8 mouse cellular contexts compared by ENCODE assay signal in genomic region chr19:45748691-45749242, GRCm38 (mm10). TPM values are rescaled to one million over a fixed set of nuclear protein-coding genes. Genes with fewer than 3 reads are reported as not detected.
DNase-seq lines count a peak whose midpoint lies in the region; ATAC-seq and TF ChIP-seq lines count a peak whose summit lies in the region.

No protein-coding gene starts in this region.

- H3K4me1 ChIP-seq in E14TG2a.4 (replicated peaks; ENCODE audit: low read depth, low read length), result peaks cover 67% of the 10 kb centered on the region
- H3K4me1 ChIP-seq in embryonic facial prominence, embryonic 13.5 days, result peaks cover 38% of the 10 kb centered on the region
- peaks cover 17% of the 10 kb centered on the region for H3K4me1 ChIP-seq in midbrain, embryonic 16.5 days (ENCODE audit: control insufficient read depth, insufficient read depth, low read length)

- ATAC-seq in embryonic facial prominence, embryonic 13.5 days (ENCODE audit: insufficient number of reproducible peaks, insufficient read depth, low FRiP score, low TSS enrichment, low read depth), result peak; percentile 11; the same call in 1 of the 2 replicates
- peak; percentile 31 for ATAC-seq in inflammation-experienced regulatory T-cells, adult 6 months
- peak; percentile 25 for ATAC-seq in midbrain, embryonic 16.5 days

- H3K4me2 ChIP-seq in embryonic facial prominence, embryonic 13.5 days, result peak overlapping the region; percentile 94
- peak overlapping the region; percentile 96 for H3K4me2 ChIP-seq in midbrain, embryonic 16.5 days (ENCODE audit: low read length)

- DNase-seq in kidney, adult 18-20 months, result peak; percentile 24
- no peak for DNase-seq in kidney, adult 8-10 months
- no peak for DNase-seq in layer of hippocampus, postnatal 10 days (ENCODE audit: low spot score in 2 of 2)
- no peak for DNase-seq in urinary bladder, postnatal 25 days (ENCODE audit: low spot score)

- H3K27me3 ChIP-seq in E14TG2a.4 (ENCODE audit: insufficient read depth, low read length), result peaks cover 24% of the 10 kb centered on the region
- peaks cover 36% of the 10 kb centered on the region for H3K27me3 ChIP-seq in embryonic facial prominence, embryonic 13.5 days
- peaks cover 28% of the 10 kb centered on the region for H3K27me3 ChIP-seq in midbrain, embryonic 16.5 days (ENCODE audit: control insufficient read depth, insufficient read depth, low read depth, low read length)

- no peak overlapping the region for H3K27ac ChIP-seq in embryonic facial prominence, embryonic 13.5 days
- H3K27ac ChIP-seq in midbrain, embryonic 16.5 days (ENCODE audit: low read length), result no peak overlapping the region

- WGBS in embryonic facial prominence, embryonic 13.5 days, result 1% methylated on average over 33 of the region's 33 CpGs
- WGBS in midbrain, embryonic 16.5 days, result 2% methylated on average over 33 of the region's 33 CpGs

- peaks cover 53% of the 10 kb centered on the region for H3K36me3 ChIP-seq in E14TG2a.4 (ENCODE audit: insufficient read depth, low read length)
- peaks cover 21% of the 10 kb centered on the region for H3K36me3 ChIP-seq in embryonic facial prominence, embryonic 13.5 days
- peaks cover 2% of the 10 kb centered on the region for H3K36me3 ChIP-seq in midbrain, embryonic 16.5 days (ENCODE audit: control insufficient read depth, insufficient read depth, low read length)

- H3K4me3 ChIP-seq in E14TG2a.4 (replicated peaks; ENCODE audit: low read length), result peak overlapping the region; percentile 98
- peak overlapping the region; percentile 92 for H3K4me3 ChIP-seq in embryonic facial prominence, embryonic 13.5 days
- H3K4me3 ChIP-seq in midbrain, embryonic 16.5 days (ENCODE audit: low read depth, low read length), result peak overlapping the region; percentile 68

- peak overlapping the region; percentile 93 for H3K9ac ChIP-seq in embryonic facial prominence, embryonic 13.5 days
- H3K9ac ChIP-seq in midbrain, embryonic 16.5 days (ENCODE audit: low read depth, low read length), result peak overlapping the region; percentile 84

- H3K9me3 ChIP-seq in E14TG2a.4 (ENCODE audit: low read length), result no peaks in the 10 kb centered on the region
- H3K9me3 ChIP-seq in embryonic facial prominence, embryonic 13.5 days, result no peaks in the 10 kb centered on the region
- H3K9me3 ChIP-seq in midbrain, embryonic 16.5 days (replicated peaks; ENCODE audit: control insufficient read depth, low read length, poor library complexity, severe bottlenecking), result no peaks in the 10 kb centered on the region

- TF ChIP-seq CTCF in E14TG2a.4 (conservative IDR thresholded peaks at IDR 0.05; ENCODE audit: low read length), result no peak

RNA-seq across cellular contexts. Expression of gene Npm3, which starts 0.6 kb away (rescaled TPM):
- polyA plus RNA-seq in embryonic facial prominence, embryonic 13.5 days (2015; fragmentation: Nextera tagmentation; extraction: Ambion mirVana), result 16.8 and 17.7 TPM in 2 replicates
- 10 to 100 TPM; 12.9 to 73.1 (median 57.3) TPM for polyA plus RNA-seq in inflammation-experienced regulatory T-cells, adult 6 months (2017; shearing (Covaris generic))
- polyA plus RNA-seq in midbrain, embryonic 16.5 days (2015; fragmentation: Nextera tagmentation; extraction: Ambion mirVana), result 7.9 TPM in 2 replicates
- total RNA-seq in layer of hippocampus, postnatal 10 days (2021), result 10 to 100 TPM; 16.7 to 18.1 TPM

RNA-seq across cellular contexts. Expression of gene Fgf8, which starts 6.1 kb away (rescaled TPM):
- 1.6 and 2.5 TPM in 2 replicates for polyA plus RNA-seq in embryonic facial prominence, embryonic 13.5 days (2015; fragmentation: Nextera tagmentation; extraction: Ambion mirVana)
- not detected for polyA plus RNA-seq in inflammation-experienced regulatory T-cells, adult 6 months (2017; shearing (Covaris generic))
- polyA plus RNA-seq in midbrain, embryonic 16.5 days (2015; fragmentation: Nextera tagmentation; extraction: Ambion mirVana), result 0.23 and 1.2 TPM in 2 replicates
- not detected for total RNA-seq in layer of hippocampus, postnatal 10 days (2021)

RNA-seq across cellular contexts. Expression of gene Mgea5, which starts 34.9 kb away (rescaled TPM):
- polyA plus RNA-seq in embryonic facial prominence, embryonic 13.5 days (2015; fragmentation: Nextera tagmentation; extraction: Ambion mirVana), result 70.7 and 74.5 TPM in 2 replicates
- 100 to 1,000 TPM; 124 to 242 (median 205) TPM for polyA plus RNA-seq in inflammation-experienced regulatory T-cells, adult 6 months (2017; shearing (Covaris generic))
- 76.5 and 84.0 TPM in 2 replicates for polyA plus RNA-seq in midbrain, embryonic 16.5 days (2015; fragmentation: Nextera tagmentation; extraction: Ambion mirVana)
- total RNA-seq in layer of hippocampus, postnatal 10 days (2021), result 100 to 1,000 TPM; 134 to 157 TPM
